Mouse (Mus musculus) midbrain, embryonic 12.5 days (tissue): ENCODE measurements around the gene Muc4. TPM values are rescaled to one million over a fixed set of nuclear protein-coding genes. Genes with fewer than 3 reads are reported as not detected.

Experiments
- ATAC-seq: fragments of 200-750 bp; cut with Nextera tagmentation; 2 replicates; pipeline ENCODE4 v1.8.0; 2017; ENCODE audit warnings: low read depth, moderate TSS enrichment, moderate library complexity; ENCODE audit not compliant: low FRiP score
- H3K27ac ChIP-seq: fragments of 300-500 bp; sonication (generic); replicated peaks from 2 replicates; pipeline ENCODE4 v1.5.1; 2016; ENCODE audit warnings: mild to moderate bottlenecking
- H3K27me3 ChIP-seq: fragments of 300-500 bp; sonication (generic); 2 replicates; pipeline ENCODE4 v1.6.1; 2016; ENCODE audit warnings: mild to moderate bottlenecking
- H3K36me3 ChIP-seq: fragments of 300-500 bp; sonication (generic); 2 replicates; pipeline ENCODE4 v1.6.1; 2016
- H3K4me1 ChIP-seq: fragments of 300-500 bp; sonication (generic); 2 replicates; pipeline ENCODE4 v1.6.1; 2016
- H3K4me2 ChIP-seq: fragments of 300-500 bp; sonication (generic); replicated peaks from 2 replicates; pipeline ENCODE4 v1.6.1; 2016; ENCODE audit warnings: mild to moderate bottlenecking, moderate library complexity
- H3K4me3 ChIP-seq: fragments of 300-500 bp; sonication (generic); 2 replicates; pipeline ENCODE4 v1.5.1; 2016; ENCODE audit warnings: mild to moderate bottlenecking
- H3K9ac ChIP-seq: fragments of 300-500 bp; sonication (generic); replicated peaks from 2 replicates; pipeline ENCODE4 v1.6.1; 2016; ENCODE audit warnings: mild to moderate bottlenecking, moderate library complexity
- H3K9me3 ChIP-seq: fragments of 300-500 bp; sonication (generic); 2 replicates; pipeline ENCODE4 v1.6.1; 2016; ENCODE audit warnings: mild to moderate bottlenecking
- WGBS: fragments of 180-500 bp; shearing (Covaris S2); methylation state at CpG from one replicate; pipeline ENCODE4 v1.1.7; 2016; 5-methylcytosine and 5-hydroxymethylcytosine counted together
- polyA plus RNA-seq: library from polyadenylated mRNA; unstranded; fragments of >200 nt; fragmentation: Nextera tagmentation; extraction: Ambion mirVana; gene quantifications from 2 replicates; pipeline ENCODE4 v1.2.1, GENCODE M21; 2016

The Muc4 gene
- polyA plus RNA-seq, 1 experiment from 2014 or later = 0.03 TPM

DNA sequence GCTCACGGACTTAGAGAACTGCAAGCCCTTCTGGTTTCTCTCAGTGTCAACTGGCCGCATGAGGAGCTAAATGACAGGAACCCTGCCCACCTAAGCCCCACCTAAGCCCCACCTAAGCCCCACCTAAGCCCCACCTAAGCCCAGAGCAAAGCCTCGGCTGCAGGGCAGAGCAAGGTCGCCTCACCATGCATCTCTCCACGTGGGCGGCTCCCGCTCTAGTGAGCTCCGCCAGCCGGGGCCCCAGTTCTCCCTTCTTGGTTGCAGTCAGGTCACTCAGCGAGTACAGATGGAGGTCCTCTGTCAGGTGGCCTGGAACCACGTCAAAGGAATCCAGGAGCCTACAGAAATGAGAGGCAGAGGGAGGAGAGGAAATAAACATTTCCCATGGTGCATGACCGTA is 89.7 kb downstream of the Muc4 start:
- WGBS = 87% methylated on average over 12 of the region's 12 CpGs
- peaks cover 67% of the 10 kb centered on the region for H3K36me3 ChIP-seq

DNA sequence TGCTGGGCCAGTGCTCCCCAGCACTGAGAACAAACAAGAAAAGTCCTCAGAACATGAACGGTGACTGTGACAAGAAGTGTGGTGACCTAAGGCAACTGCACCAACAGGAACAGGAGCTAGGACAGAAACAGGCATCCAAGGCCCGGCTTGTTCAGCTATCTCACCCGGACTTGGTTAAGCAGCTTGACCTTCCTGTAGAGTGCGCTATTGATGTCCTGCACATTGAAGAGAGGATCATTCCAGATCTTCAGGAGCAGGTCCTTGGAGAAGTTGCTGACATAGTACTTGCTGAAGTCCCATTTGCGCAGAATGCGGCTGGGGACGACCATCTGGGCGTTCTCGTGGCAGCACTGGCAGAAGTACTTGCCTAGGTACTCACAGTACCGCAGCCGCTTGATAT is 90.8 kb downstream of the Muc4 start:
- peaks cover 70% of the 10 kb centered on the region for H3K36me3 ChIP-seq
- no peak overlapping the region for H3K4me2 ChIP-seq
- H3K27ac ChIP-seq = no peak overlapping the region
- H3K27me3 ChIP-seq = no peaks in the 10 kb centered on the region
- ATAC-seq = no peak
- no peak overlapping the region for H3K9ac ChIP-seq
- whole genome bisulfite sequencing = 93% methylated on average over 11 of the region's 11 CpGs
- H3K9me3 ChIP-seq = no peaks in the 10 kb centered on the region
- no peak overlapping the region for H3K4me3 ChIP-seq
- no peaks in the 10 kb centered on the region for H3K4me1 ChIP-seq

More for the DNA sequence above, 89.7 kb downstream of the Muc4 start:
- Histone ChIP-seq H3K4me2 (no peak overlapping the region), H3K9ac (no peak overlapping the region), H3K9me3 (no peaks in the 10 kb centered on the region), H3K27me3 (no peaks in the 10 kb centered on the region), H3K4me1 (no peaks in the 10 kb centered on the region), H3K27ac (no peak overlapping the region), H3K4me3 (no peak overlapping the region)
- ATAC-seq = no peak

DNA sequence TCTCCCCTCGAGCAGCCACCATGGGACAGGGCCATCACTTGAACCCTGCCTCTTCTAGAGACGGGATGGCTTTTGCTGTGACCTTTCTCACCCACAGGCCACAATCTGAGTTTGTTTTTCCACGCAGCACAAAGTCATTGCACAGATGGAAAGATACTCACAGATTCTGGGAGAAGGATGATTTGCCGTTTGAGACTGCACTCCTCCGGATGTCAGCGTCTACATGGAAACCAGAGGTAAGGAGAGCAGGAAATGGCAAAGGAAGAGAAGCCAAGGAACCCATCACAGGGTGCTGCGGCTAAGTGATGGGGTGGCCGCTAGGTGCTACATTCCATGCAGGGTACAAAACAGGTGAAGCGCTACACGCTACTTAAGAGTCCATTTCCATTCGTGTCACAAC is 93.4 kb downstream of the Muc4 start:
- no peak overlapping the region for H3K27ac ChIP-seq
- no peak overlapping the region for H3K9ac ChIP-seq
- no peak for ATAC-seq
- no peak overlapping the region for H3K4me2 ChIP-seq
- no peaks in the 10 kb centered on the region for H3K4me1 ChIP-seq
- WGBS = 92% methylated on average over 11 of the region's 11 CpGs
- no peaks in the 10 kb centered on the region for H3K27me3 ChIP-seq
- H3K36me3 ChIP-seq = peaks cover 63% of the 10 kb centered on the region
- no peak overlapping the region for H3K4me3 ChIP-seq
- H3K9me3 ChIP-seq = no peaks in the 10 kb centered on the region

DNA sequence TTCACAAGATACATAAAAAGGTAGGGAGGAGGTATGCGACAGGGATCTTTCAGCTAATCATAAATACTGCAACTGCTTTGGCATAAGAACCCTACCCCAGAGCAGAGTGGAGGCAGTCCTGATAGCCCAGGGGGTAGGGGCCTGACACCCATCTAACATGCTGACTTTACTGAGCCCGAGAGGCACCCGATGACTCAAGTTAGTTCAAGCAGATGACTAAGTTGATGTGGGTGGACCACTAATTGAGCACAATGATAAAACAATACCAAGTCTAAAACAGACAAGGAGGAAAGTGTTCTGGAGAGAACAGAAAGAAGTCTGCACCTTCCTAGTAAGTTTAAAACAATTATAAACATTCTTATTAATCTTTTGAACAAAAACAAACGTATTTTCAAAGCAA is 95.8 kb downstream of the Muc4 start:
- no peak overlapping the region for H3K27ac ChIP-seq
- no peak overlapping the region for H3K4me2 ChIP-seq
- H3K9ac ChIP-seq = no peak overlapping the region
- H3K9me3 ChIP-seq = no peaks in the 10 kb centered on the region
- WGBS = 94% methylated on average over 4 of the region's 4 CpGs
- no peaks in the 10 kb centered on the region for H3K27me3 ChIP-seq
- peaks cover 52% of the 10 kb centered on the region for H3K36me3 ChIP-seq
- H3K4me3 ChIP-seq = no peak overlapping the region
- no peaks in the 10 kb centered on the region for H3K4me1 ChIP-seq
- ATAC-seq = no peak

Other genes with a start within 250 kb of the Muc4 start
- 0.18 and 0.24 TPM in 2 replicates for gene Slc51a, start 248.0 kb upstream of the Muc4 start, polyA plus RNA-seq
- not detected in 2 replicates for gene Zdhhc19, start 239.6 kb upstream of the Muc4 start, polyA plus RNA-seq
- 61.0 and 64.1 TPM in 2 replicates for gene Tfrc, start 127.0 kb upstream of the Muc4 start, polyA plus RNA-seq
- gene Tnk2, start 92.0 kb upstream of the Muc4 start, polyA plus RNA-seq = 9.5 and 11.9 TPM in 2 replicates
- not detected in 2 replicates for gene Muc20, start 61.5 kb downstream of the Muc4 start, polyA plus RNA-seq
- not detected in 2 replicates for gene Smbd1, start 74.6 kb downstream of the Muc4 start, polyA plus RNA-seq
- 114 and 122 TPM in 2 replicates for gene Fyttd1, start 141.6 kb downstream of the Muc4 start, polyA plus RNA-seq
- gene Rubcn, start 141.9 kb downstream of the Muc4 start, polyA plus RNA-seq = 23.6 and 26.5 TPM in 2 replicates
- gene Lrch3, start 178.2 kb downstream of the Muc4 start, polyA plus RNA-seq = 48.5 and 53.4 TPM in 2 replicates